Mouse (Mus musculus) heart, adult 2 months (tissue): ENCODE measurements around the gene Cdc26.

Experiments
- CTCF ChIP-seq: fragments of 200-600 bp; IDR thresholded peaks from 2 replicates; pipeline ENCODE4 v1.8.1; 2022; ENCODE audit warnings: antibody characterized with exemption, mild to moderate bottlenecking, moderate library complexity
- POLR2A ChIP-seq: fragments of 200-500 bp; IDR thresholded peaks from 2 replicates; pipeline ENCODE4 v1.6.1; 2011; ENCODE audit warnings: mild to moderate bottlenecking, low read depth, low read length, control low read depth; ENCODE audit not compliant: insufficient read depth

GRCm38 (mm10) chr4:62384159-62384558, 24.3 kb downstream of the Cdc26 start:
- TF ChIP-seq CTCF (no peak), POLR2A (no peak)
